Mouse (Mus musculus): ENCODE measurements around the gene Trem2.

DNA sequence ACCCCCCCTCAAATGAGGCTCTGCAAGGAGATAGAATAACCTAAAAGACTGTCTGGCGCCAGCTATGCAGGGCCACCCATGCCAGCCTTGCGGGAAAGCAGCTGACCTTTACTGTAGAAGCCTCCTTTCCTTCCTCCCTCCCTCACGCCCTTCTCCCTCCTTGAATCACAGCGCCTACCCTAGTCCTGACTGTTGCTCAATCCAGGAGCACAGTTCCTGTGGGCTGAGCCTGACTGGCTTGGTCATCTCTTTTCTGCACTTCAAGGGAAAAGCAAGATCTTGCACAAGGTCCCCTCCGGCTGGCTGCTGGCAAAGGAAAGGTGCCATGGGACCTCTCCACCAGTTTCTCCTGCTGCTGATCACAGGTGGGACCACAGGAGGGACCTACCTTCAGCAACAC is at the start of gene Trem2:
- TF ChIP-seq POLR2A (IDR thresholded peaks at IDR 0.05; ENCODE audit: borderline replicate concordance, insufficient read depth, low read length) (no peak), CTCF (IDR thresholded peaks at IDR 0.05; ENCODE audit: borderline replicate concordance, insufficient read depth, low read depth, low read length) (no peak)
